Comparison of ENCODE assay signal across 10 mouse cellular contexts in the genomic region with DNA sequence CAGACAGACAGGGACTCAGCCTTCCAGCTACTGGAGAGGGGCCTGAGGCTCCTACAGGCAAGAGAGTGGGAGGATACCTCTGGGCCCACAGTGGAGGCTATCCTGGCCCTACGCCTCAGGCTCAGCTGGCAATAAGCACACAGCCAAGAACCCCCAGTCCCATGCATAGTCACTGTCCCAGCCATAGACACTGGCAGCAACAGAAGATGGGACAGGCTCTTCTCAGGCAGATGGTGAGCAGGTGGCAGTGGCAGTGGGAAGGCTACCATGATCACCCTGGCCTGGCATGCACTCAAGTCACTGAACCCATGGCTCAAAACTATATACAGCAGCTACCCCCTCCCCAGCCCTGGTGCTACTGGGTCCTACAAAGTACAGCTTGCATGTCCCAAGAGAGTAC.
DNase-seq lines count a peak whose midpoint lies in the region; ATAC-seq and TF ChIP-seq lines count a peak whose summit lies in the region.
"Had no signal": no experiment of that assay in that cellular context is flagged by ENCODE, and none has a peak within 500 bp of the region (broad histone marks: within the 10 kb centered on the region; RNA-seq: fewer than 3 reads in every experiment).

No protein-coding gene starts in this region.

- H3K4me1 ChIP-seq in midbrain, embryonic 14.5 days (ENCODE audit: control insufficient read depth, insufficient read depth, low read length) = 0 out of 2 replicates have a peak, but pooled peaks cover 4% of the 10 kb centered on the region
- peaks cover under 1% of the 10 kb centered on the region; the same call in 1 of the 2 replicates for H3K4me1 ChIP-seq in midbrain, embryonic 11.5 days (ENCODE audit: control insufficient read depth, insufficient read depth, low read length)
- peaks cover 11% of the 10 kb centered on the region; the same call in 1 of the 2 replicates for H3K4me1 ChIP-seq in hindbrain, postnatal 0 days (ENCODE audit: insufficient read depth, low read length)
- peaks cover 6% of the 10 kb centered on the region for H3K4me1 ChIP-seq in neural tube, embryonic 15.5 days

- H3K9me3 ChIP-seq in midbrain, embryonic 14.5 days (ENCODE audit: control insufficient read depth, low read length) = no peaks in the 10 kb centered on the region
- H3K9me3 ChIP-seq in midbrain, embryonic 11.5 days (ENCODE audit: control insufficient read depth, low read length) = no peaks in the 10 kb centered on the region
- no peaks in the 10 kb centered on the region for H3K9me3 ChIP-seq in hindbrain, postnatal 0 days (ENCODE audit: low read length)
- no peaks in the 10 kb centered on the region for H3K9me3 ChIP-seq in neural tube, embryonic 15.5 days (replicated peaks)
- H3K9me3 ChIP-seq: midbrain, embryonic 12.5 days had no signal

- H3K4me3 ChIP-seq in midbrain, embryonic 14.5 days (replicated peaks; ENCODE audit: low read depth, low read length) = no peak overlapping the region
- no peak overlapping the region for H3K4me3 ChIP-seq in midbrain, embryonic 11.5 days (ENCODE audit: low read depth, low read length)
- no peak overlapping the region for H3K4me3 ChIP-seq in hindbrain, postnatal 0 days (ENCODE audit: low read length)
- H3K4me3 ChIP-seq in neural tube, embryonic 15.5 days (replicated peaks) = no peak overlapping the region
- H3K4me3 ChIP-seq: midbrain, embryonic 12.5 days had no signal

- WGBS in midbrain, embryonic 14.5 days = 92% methylated on average over 1 of the region's 1 CpGs
- WGBS in midbrain, embryonic 11.5 days = 93% methylated on average over 1 of the region's 1 CpGs
- WGBS in hindbrain, postnatal 0 days = 44% methylated on average over 1 of the region's 1 CpGs
- 67% methylated on average over 1 of the region's 1 CpGs for WGBS in neural tube, embryonic 15.5 days

- no peak overlapping the region for H3K4me2 ChIP-seq in midbrain, embryonic 14.5 days (ENCODE audit: low read length)
- no peak overlapping the region for H3K4me2 ChIP-seq in midbrain, embryonic 11.5 days
- no peak overlapping the region for H3K4me2 ChIP-seq in hindbrain, postnatal 0 days (ENCODE audit: low read depth, low read length)
- H3K4me2 ChIP-seq in neural tube, embryonic 15.5 days = no peak overlapping the region
- H3K4me2 ChIP-seq: midbrain, embryonic 12.5 days had no signal

- no peak overlapping the region for H3K9ac ChIP-seq in midbrain, embryonic 14.5 days (replicated peaks; ENCODE audit: low read length)
- no peak overlapping the region for H3K9ac ChIP-seq in midbrain, embryonic 11.5 days (ENCODE audit: low read length)
- no peak overlapping the region for H3K9ac ChIP-seq in hindbrain, postnatal 0 days (replicated peaks; ENCODE audit: low read length)
- H3K9ac ChIP-seq in neural tube, embryonic 15.5 days (replicated peaks) = no peak overlapping the region
- H3K9ac ChIP-seq: midbrain, embryonic 12.5 days had no signal

- TF ChIP-seq CTCF in hindbrain, postnatal 0 days (IDR thresholded peaks at IDR 0.05; ENCODE audit: low read depth) = no peak

- 0 out of 2 replicates have a peak overlapping the region, but pooled peaks have one; percentile 20 for H3K27ac ChIP-seq in midbrain, embryonic 14.5 days (replicated peaks; ENCODE audit: low read depth, low read length)
- H3K27ac ChIP-seq in midbrain, embryonic 11.5 days (ENCODE audit: low read depth, low read length) = no peak overlapping the region
- peak overlapping the region; percentile 32; the same call in 1 of the 2 replicates for H3K27ac ChIP-seq in hindbrain, postnatal 0 days
- 0 out of 2 replicates have a peak overlapping the region, but pooled peaks have one; percentile 5 for H3K27ac ChIP-seq in neural tube, embryonic 15.5 days (replicated peaks)
- H3K27ac ChIP-seq: midbrain, embryonic 12.5 days had no signal

- no peak for ATAC-seq in midbrain, embryonic 14.5 days (ENCODE audit: low FRiP score, low TSS enrichment)
- ATAC-seq in midbrain, embryonic 11.5 days (ENCODE audit: low FRiP score) = no peak
- peak; percentile 67 for ATAC-seq in hindbrain, postnatal 0 days
- peak; percentile 39; the same call in 1 of the 2 replicates for ATAC-seq in neural tube, embryonic 15.5 days (ENCODE audit: low FRiP score)

- H3K27me3 ChIP-seq in midbrain, embryonic 14.5 days (ENCODE audit: control insufficient read depth, insufficient read depth, low read length) = peaks cover 11% of the 10 kb centered on the region; the same call in 1 of the 2 replicates
- peaks cover 6% of the 10 kb centered on the region; the same call in 1 of the 2 replicates for H3K27me3 ChIP-seq in midbrain, embryonic 11.5 days (ENCODE audit: control insufficient read depth, insufficient read depth, low read length)
- H3K27me3 ChIP-seq in hindbrain, postnatal 0 days (ENCODE audit: insufficient read depth, low read length) = no peaks in the 10 kb centered on the region
- no peaks in the 10 kb centered on the region for H3K27me3 ChIP-seq in neural tube, embryonic 15.5 days (replicated peaks)

- DNase-seq in midbrain, embryonic 14.5 days = peak; percentile 18
- no peak for DNase-seq in midbrain, embryonic 11.5 days (ENCODE audit: low spot score, missing footprints)
- peak; percentile 87 for DNase-seq in cerebellum, adult 8-10 months
- peak; percentile 74 for DNase-seq in hindbrain, postnatal 0 days (ENCODE audit: low spot score)
- DNase-seq in thymus, postnatal 0 days (ENCODE audit: low spot score) = no peak
- no peak for DNase-seq in embryo, embryonic 11 days
- DNase-seq: lung, postnatal 10 days; thymus, postnatal 25 days had no signal

- H3K36me3 ChIP-seq in midbrain, embryonic 14.5 days (ENCODE audit: control insufficient read depth, insufficient read depth, low read length) = no peaks in the 10 kb centered on the region
- H3K36me3 ChIP-seq in midbrain, embryonic 11.5 days (ENCODE audit: control insufficient read depth, insufficient read depth, low read length) = no peaks in the 10 kb centered on the region
- H3K36me3 ChIP-seq in hindbrain, postnatal 0 days (ENCODE audit: insufficient read depth, low read length) = no peaks in the 10 kb centered on the region
- H3K36me3 ChIP-seq in neural tube, embryonic 15.5 days = no peaks in the 10 kb centered on the region
- H3K36me3 ChIP-seq: midbrain, embryonic 12.5 days had no signal

Comparison
In these comparisons a context has a peak if more than half of its experiments do, and no peak if none do; other contexts are left out.
1. DNase-seq: peak in midbrain, embryonic 14.5 days (single experiment), cerebellum, adult 8-10 months (single experiment) and hindbrain, postnatal 0 days (single experiment); none in midbrain, embryonic 11.5 days (single experiment), thymus, postnatal 0 days (single experiment) and embryo, embryonic 11 days (single experiment).
2. ATAC-seq: peak in hindbrain, postnatal 0 days (single experiment) and neural tube, embryonic 15.5 days (single experiment); none in midbrain, embryonic 14.5 days (single experiment) and midbrain, embryonic 11.5 days (single experiment).